In genomic region chr16:72798405-72798949, GRCm38 (mm10) we compare ENCODE assay signal across 32 mouse cellular contexts.
DNase-seq lines count a peak whose midpoint lies in the region; ATAC-seq and TF ChIP-seq lines count a peak whose summit lies in the region.
"Had no signal": no experiment of that assay in that cellular context is flagged by ENCODE, and none has a peak within 500 bp of the region (broad histone marks: within the 10 kb centered on the region; RNA-seq: fewer than 3 reads in every experiment).

No protein-coding gene starts in this region.

- no peaks in the 10 kb centered on the region for H3K9me3 ChIP-seq in kidney, embryonic 15.5 days (replicated peaks)
- no peaks in the 10 kb centered on the region for H3K9me3 ChIP-seq in kidney, embryonic 16.5 days (ENCODE audit: low read length)
- H3K9me3 ChIP-seq in liver, embryonic 13.5 days (replicated peaks) = no peaks in the 10 kb centered on the region
- H3K9me3 ChIP-seq: embryonic facial prominence, embryonic 15.5 days; forebrain, embryonic 12.5 days; heart, embryonic 10.5 days; heart, embryonic 15.5 days; hindbrain, embryonic 12.5 days; limb, embryonic 13.5 days; midbrain, embryonic 15.5 days; neural tube, embryonic 12.5 days had no signal

- no peak overlapping the region for H3K9ac ChIP-seq in kidney, embryonic 15.5 days
- H3K9ac ChIP-seq in kidney, embryonic 16.5 days (replicated peaks; ENCODE audit: low read length) = no peak overlapping the region
- H3K9ac ChIP-seq in liver, adult 2 months (ENCODE audit: low read depth, low read length) = no peak overlapping the region
- no peak overlapping the region for H3K9ac ChIP-seq in liver, embryonic 13.5 days
- H3K9ac ChIP-seq: embryonic facial prominence, embryonic 15.5 days; forebrain, embryonic 12.5 days; heart, embryonic 15.5 days; hindbrain, embryonic 12.5 days; limb, embryonic 13.5 days; midbrain, embryonic 15.5 days; neural tube, embryonic 12.5 days had no signal

- no peaks in the 10 kb centered on the region for H3K36me3 ChIP-seq in kidney, embryonic 15.5 days
- no peaks in the 10 kb centered on the region for H3K36me3 ChIP-seq in kidney, embryonic 16.5 days (ENCODE audit: insufficient read depth, low read length)
- no peaks in the 10 kb centered on the region for H3K36me3 ChIP-seq in liver, adult 2 months (ENCODE audit: control insufficient read depth, insufficient read depth, low read length)
- H3K36me3 ChIP-seq in liver, embryonic 13.5 days = no peaks in the 10 kb centered on the region
- H3K36me3 ChIP-seq: embryonic facial prominence, embryonic 15.5 days; forebrain, embryonic 12.5 days; G1E; heart, embryonic 10.5 days; heart, embryonic 15.5 days; hindbrain, embryonic 12.5 days; limb, embryonic 13.5 days; midbrain, embryonic 15.5 days; neural tube, embryonic 12.5 days had no signal

- no peaks in the 10 kb centered on the region for H3K27me3 ChIP-seq in kidney, embryonic 15.5 days
- no peaks in the 10 kb centered on the region for H3K27me3 ChIP-seq in kidney, embryonic 16.5 days (ENCODE audit: insufficient read depth, low read length)
- no peaks in the 10 kb centered on the region for H3K27me3 ChIP-seq in liver, adult 2 months (ENCODE audit: control insufficient read depth, insufficient read depth, low read length)
- no peaks in the 10 kb centered on the region for H3K27me3 ChIP-seq in liver, embryonic 13.5 days
- H3K27me3 ChIP-seq: embryonic facial prominence, embryonic 15.5 days; forebrain, embryonic 12.5 days; heart, embryonic 15.5 days; hindbrain, embryonic 12.5 days; limb, embryonic 13.5 days; midbrain, embryonic 15.5 days; neural tube, embryonic 12.5 days had no signal

- intact Hi-C loops in heart, postnatal 14 days (cut with DNase I) = no loop called here

- WGBS in kidney, embryonic 15.5 days = 82% methylated on average over 12 of the region's 12 CpGs
- 82% methylated on average over 12 of the region's 12 CpGs for WGBS in kidney, embryonic 16.5 days
- 70% methylated on average over 12 of the region's 12 CpGs for WGBS in liver, adult 2 months
- WGBS in liver, embryonic 13.5 days (ENCODE audit: insufficient replicate concordance) = 66% methylated on average over 12 of the region's 12 CpGs

- no peaks in the 10 kb centered on the region; the same call in 1 of the 2 replicates for H3K79me2 ChIP-seq in liver, adult 2 months (ENCODE audit: control insufficient read depth, insufficient read depth, low read length)

- peak; percentile 32 for DNase-seq in cerebellum, adult 9-10 months
- DNase-seq in liver, adult 2 months (ENCODE audit: extremely low read depth, low read depth, low spot score) = peak; percentile 20
- no peak for DNase-seq in liver
- no peak for DNase-seq in liver, embryonic 13.5 days
- DNase-seq in heart, postnatal 14 days = no peak
- DNase-seq: adrenal gland, adult 8-10 months; gastrocnemius, postnatal 25 days; heart, adult 11 months; heart, postnatal 36 days; kidney, adult 8-10 months; kidney, postnatal 14 days; lung, adult 18-20 months; right cerebral cortex, adult 18-20 months; thymus, adult 18-20 months; thymus, postnatal 25 days had no signal

- H3K4me2 ChIP-seq in kidney, embryonic 15.5 days = no peak overlapping the region
- no peak overlapping the region for H3K4me2 ChIP-seq in kidney, embryonic 16.5 days (replicated peaks; ENCODE audit: low read depth, low read length)
- no peak overlapping the region for H3K4me2 ChIP-seq in liver, embryonic 13.5 days
- H3K4me2 ChIP-seq: embryonic facial prominence, embryonic 15.5 days; forebrain, embryonic 12.5 days; heart, embryonic 15.5 days; hindbrain, embryonic 12.5 days; limb, embryonic 13.5 days; midbrain, embryonic 15.5 days; neural tube, embryonic 12.5 days had no signal

- TF ChIP-seq POLR2A in liver, adult 2 months (IDR thresholded peaks at IDR 0.05; ENCODE audit: extremely low read depth, insufficient read depth, low read length) = no peak

- ATAC-seq in cerebellum, adult (ENCODE audit: insufficient number of reproducible peaks, low FRiP score, low TSS enrichment) = no peak
- 0 out of 2 replicates have a peak, but pooled peaks have one; percentile 40 for ATAC-seq in kidney, embryonic 15.5 days (replicated peaks; ENCODE audit: low FRiP score)
- no peak for ATAC-seq in kidney, embryonic 16.5 days (ENCODE audit: low FRiP score, low TSS enrichment)
- peak; percentile 34; the same call in 1 of the 2 replicates for ATAC-seq in liver, embryonic 13.5 days (ENCODE audit: low read depth)
- ATAC-seq: hindbrain, postnatal 0 days; intestine, embryonic 16.5 days; lung, postnatal 0 days; midbrain, embryonic 15.5 days had no signal

- no peak overlapping the region for H3K4me3 ChIP-seq in kidney, embryonic 15.5 days (replicated peaks)
- H3K4me3 ChIP-seq in kidney, embryonic 16.5 days (ENCODE audit: low read length) = no peak overlapping the region
- H3K4me3 ChIP-seq in liver, adult 2 months (ENCODE audit: insufficient read depth, low read depth, low read length) = no peak overlapping the region
- H3K4me3 ChIP-seq in liver, embryonic 13.5 days (replicated peaks) = no peak overlapping the region
- H3K4me3 ChIP-seq: embryonic facial prominence, embryonic 15.5 days; forebrain, embryonic 12.5 days; heart, embryonic 10.5 days; heart, embryonic 15.5 days; hindbrain, embryonic 12.5 days; limb, embryonic 13.5 days; midbrain, embryonic 15.5 days; myocyte; neural tube, embryonic 12.5 days had no signal

- H3K27ac ChIP-seq in kidney, embryonic 15.5 days = no peak overlapping the region
- no peak overlapping the region for H3K27ac ChIP-seq in kidney, embryonic 16.5 days (ENCODE audit: low read length)
- no peak overlapping the region for H3K27ac ChIP-seq in liver, adult 2 months (replicated peaks; ENCODE audit: insufficient read depth, low read depth, low read length)
- no peak overlapping the region for H3K27ac ChIP-seq in liver, embryonic 13.5 days
- H3K27ac ChIP-seq: embryonic facial prominence, embryonic 15.5 days; forebrain, embryonic 12.5 days; heart, embryonic 10.5 days; heart, embryonic 15.5 days; hindbrain, embryonic 12.5 days; hindbrain, postnatal 0 days; limb, embryonic 13.5 days; midbrain, embryonic 15.5 days; neural tube, embryonic 12.5 days; stomach, postnatal 0 days had no signal

- peaks cover 13% of the 10 kb centered on the region; the same call in 1 of the 2 replicates for H3K4me1 ChIP-seq in kidney, embryonic 15.5 days
- H3K4me1 ChIP-seq in kidney, embryonic 16.5 days (ENCODE audit: insufficient read depth, low read length) = peaks cover 19% of the 10 kb centered on the region
- no peaks in the 10 kb centered on the region; the same call in 1 of the 2 replicates for H3K4me1 ChIP-seq in liver, adult 2 months (ENCODE audit: control insufficient read depth, insufficient read depth, low read length)
- no peaks in the 10 kb centered on the region; the same call in 1 of the 2 replicates for H3K4me1 ChIP-seq in liver, embryonic 13.5 days (replicated peaks)
- H3K4me1 ChIP-seq: heart, embryonic 15.5 days had no signal

- no peak for TF ChIP-seq CTCF in liver, adult 2 months (IDR thresholded peaks at IDR 0.05; ENCODE audit: low read depth, low read length)

Comparison
In these comparisons a context has a peak if more than half of its experiments do, and no peak if none do; other contexts are left out.
1. DNase-seq: peak in cerebellum, adult 9-10 months (single experiment) and liver, adult 2 months (single experiment); none in liver (single experiment), liver, embryonic 13.5 days (single experiment) and heart, postnatal 14 days (0 of 2).
2. ATAC-seq: peak in kidney, embryonic 15.5 days (single experiment) and liver, embryonic 13.5 days (single experiment); none in cerebellum, adult (single experiment) and kidney, embryonic 16.5 days (single experiment).